Mouse (Mus musculus) layer of hippocampus, adult 8-10 months (tissue): ENCODE data around the gene Ndufb10. TPM values are rescaled to one million over a fixed set of nuclear protein-coding genes. Genes with fewer than 3 reads are reported as not detected.
A peak's percentile ranks its signal among the peaks of the same experiment; 100 is the strongest.

Source experiments
- DNase-seq, 2 experiments: peaks; one replicate each; pipeline ENCODE4 v3.0.0; 2022; ENCODE audit warnings: low spot score in 2 of 2
- total RNA-seq, 4 experiments: library from RNA; stranded (reverse); gene quantifications; 2 replicates each; pipeline ENCODE4 v1.2.4; 2022

Ndufb10 gene
- total RNA-seq, 4 experiments from 2014 or later: 214 to 227 (median 222) TPM

GRCm38 (mm10) chr17:24707801-24708425, 16.4 kb downstream of the Ndufb10 start:
- no peak for DNase-seq

GRCm38 (mm10) chr17:24706982-24707800, 17.1 kb downstream of the Ndufb10 start, which contains the start of gene Tbl3:
Gene Tbl3 (minus strand): TSS chr17:24707660.
- DNase-seq: peak; percentile 91 to 95

GRCm38 (mm10) chr17:24705821-24706220, 18.5 kb downstream of the Ndufb10 start:
- DNase-seq: no peak

- no peak for DNase-seq
These were observed 23.0 kb downstream of the Ndufb10 start for GRCm38 (mm10) chr17:24701251-24701650.

GRCm38 (mm10) chr17:24699473-24699872, 24.8 kb downstream of the Ndufb10 start:
- no peak for DNase-seq

- no peak for DNase-seq
These were observed 25.6 kb downstream of the Ndufb10 start for GRCm38 (mm10) chr17:24698715-24699114.

GRCm38 (mm10) chr17:24697985-24698384, 26.3 kb downstream of the Ndufb10 start:
- DNase-seq: no peak

GRCm38 (mm10) chr17:24696011-24696697, 28.1 kb downstream of the Ndufb10 start, which contains the start of the genes Gfer and Noxo1:
Gene Gfer (minus strand): TSS chr17:24696156.
Gene Noxo1 (plus strand): TSS chr17:24696234.
- peak; percentile 62 to 69 for DNase-seq

- DNase-seq: no peak
These were observed 28.8 kb downstream of the Ndufb10 start for GRCm38 (mm10) chr17:24695326-24696010.

- DNase-seq: no peak
These were observed 31.9 kb downstream of the Ndufb10 start for GRCm38 (mm10) chr17:24692385-24692784.

GRCm38 (mm10) chr17:24689251-24690081, 34.8 kb downstream of the Ndufb10 start, which contains the start of gene Syngr3:
Gene Syngr3 (minus strand): TSS chr17:24689955.
- peak in 1 of 2 experiments; percentile 42 for DNase-seq

GRCm38 (mm10) chr17:24687599-24687998, 36.7 kb downstream of the Ndufb10 start:
- no peak for DNase-seq

- no peak for DNase-seq
These were observed 37.1 kb downstream of the Ndufb10 start for GRCm38 (mm10) chr17:24687146-24687595.

- DNase-seq: no peak
These were observed 37.8 kb downstream of the Ndufb10 start for GRCm38 (mm10) chr17:24686514-24686913.

GRCm38 (mm10) chr17:24677500-24678080, 46.7 kb downstream of the Ndufb10 start:
- DNase-seq: no peak

GRCm38 (mm10) chr17:24676877-24677276, 47.4 kb downstream of the Ndufb10 start:
- no peak for DNase-seq

GRCm38 (mm10) chr17:24676187-24676586, 48.1 kb downstream of the Ndufb10 start:
- peak in 1 of 2 experiments; percentile 72 for DNase-seq

- DNase-seq: peak in 1 of 2 experiments; percentile 58
These were observed 50.0 kb downstream of the Ndufb10 start for GRCm38 (mm10) chr17:24674277-24674676.

GRCm38 (mm10) chr17:24672141-24672540, 52.1 kb downstream of the Ndufb10 start:
- no peak for DNase-seq
